Mouse (Mus musculus) heart, adult 11 months (tissue): ENCODE data around the gene Add3.

Experiments
- DNase-seq: peaks from one replicate; pipeline ENCODE4 v3.0.0; 2022

The Add3 gene

GRCm38 (mm10) chr19:53276902-53277707 lies 136.9 kb downstream of the Add3 start:
- no peak for DNase-seq

- DNase-seq, result peak; percentile 97
Measured at GRCm38 (mm10) chr19:53278491-53279415, 138.5 kb downstream of the Add3 start.

GRCm38 (mm10) chr19:53280254-53280653 lies 140.0 kb downstream of the Add3 start:
- DNase-seq, result no peak

GRCm38 (mm10) chr19:53282571-53282970 lies 142.3 kb downstream of the Add3 start:
- DNase-seq, result no peak

GRCm38 (mm10) chr19:53283742-53284141 lies 143.5 kb downstream of the Add3 start:
- no peak for DNase-seq

GRCm38 (mm10) chr19:53284268-53285208 lies 144.3 kb downstream of the Add3 start:
- DNase-seq, result peak; percentile 96

GRCm38 (mm10) chr19:53296331-53297254 lies 156.3 kb downstream of the Add3 start:
- no peak for DNase-seq
